Mouse (Mus musculus): ENCODE results near the gene Tor2a.

DNA sequence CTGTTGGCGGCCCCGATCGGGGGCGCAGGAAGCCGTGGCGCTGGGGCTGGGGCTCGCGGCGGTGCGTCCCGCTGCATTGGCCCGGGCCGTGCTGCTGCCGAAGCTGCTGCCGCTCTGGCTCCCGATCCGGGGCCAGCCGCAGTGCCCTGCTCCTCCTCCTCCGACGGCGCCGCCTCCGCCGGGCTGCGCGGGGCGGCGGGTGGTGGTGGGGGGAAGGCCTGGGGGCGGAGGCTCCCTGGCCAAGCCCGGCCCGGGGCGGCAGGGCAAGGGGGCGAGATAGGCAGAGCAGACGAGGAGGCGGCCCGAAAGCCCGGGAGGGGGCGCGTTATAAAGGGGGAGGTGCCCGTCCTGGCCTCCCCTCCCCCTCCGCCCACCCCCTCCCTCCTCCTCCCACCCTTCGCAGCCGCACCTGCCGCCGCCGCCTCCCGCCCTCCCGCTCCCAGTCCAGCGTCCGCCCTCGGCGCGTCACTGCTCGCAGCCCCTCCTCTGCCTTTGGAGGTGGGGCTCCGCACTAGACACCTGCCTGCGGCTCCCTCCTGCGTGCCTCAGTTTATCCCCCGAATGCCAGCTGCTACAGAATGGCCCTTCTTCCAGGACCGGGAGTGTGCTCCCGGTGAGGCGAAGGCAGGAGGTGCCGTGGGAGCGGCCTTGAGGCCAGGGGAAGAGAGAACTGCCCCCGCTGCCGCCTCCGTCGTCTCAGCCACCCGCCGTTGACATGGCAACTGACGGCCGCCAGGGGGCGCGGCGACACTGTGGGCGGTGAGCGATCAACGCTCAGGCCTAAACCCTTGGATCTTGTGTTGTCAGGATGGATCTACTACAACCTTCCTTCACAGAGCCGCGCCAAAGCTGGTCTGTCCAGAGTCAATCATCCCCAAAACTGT lies 43.9 kb upstream of the Tor2a start, which contains the start of gene Cdk9:
- TF ChIP-seq CTCF (IDR thresholded peaks at IDR 0.05; ENCODE audit: extremely low read depth, insufficient read length, insufficient replicate concordance, low read depth, low read length) (peak; percentile 93), POLR2A (IDR thresholded peaks at IDR 0.05; ENCODE audit: low read depth, low read length) (no peak; the same call in 1 of the 2 replicates)
